Mouse (Mus musculus): ENCODE results near the gene Fam167b. TPM values are rescaled to one million over a fixed set of nuclear protein-coding genes. Genes with fewer than 3 reads are reported as not detected.

Fam167b gene
- total RNA-seq, 2 experiments from 2014 or later: 0.50 TPM; not detected in 1

Small RNAs within 50 kb of the gene (microRNA-seq; reads per million reads assigned to microRNA genes)
- gene Mir8119: 0 reads per million in 2 experiments

Other genes with a start within 250 kb of the Fam167b start
- gene Rbbp4, start 243.2 kb downstream of the Fam167b start, total RNA-seq (2021): 100 to 1,000 TPM; 121 to 127 TPM
- 10 to 100 TPM; 23.8 to 26.4 TPM for gene Zbtb8os, start 242.9 kb downstream of the Fam167b start, total RNA-seq (2021)
- 1 to 10 TPM; 5.8 to 5.9 TPM for gene Zbtb8a, start 200.4 kb downstream of the Fam167b start, total RNA-seq (2021)
- 1 to 10 TPM; 4.5 to 4.6 TPM for gene Zbtb8b, start 137.7 kb downstream of the Fam167b start, total RNA-seq (2021)
- 10 to 100 TPM; 51.7 to 58.8 TPM for gene Bsdc1, start 117.0 kb downstream of the Fam167b start, total RNA-seq (2021)
- under 1 TPM; 0.25 to 0.37 TPM for gene Tssk3, start 87.5 kb downstream of the Fam167b start, total RNA-seq (2021)
- not detected for gene Fam229a, start 87.4 kb downstream of the Fam167b start, total RNA-seq (2021)
- 100 to 1,000 TPM; 196 to 227 TPM for gene Marcksl1, start 65.0 kb downstream of the Fam167b start, total RNA-seq (2021)
- 10 to 100 TPM; 28.5 to 31.6 TPM for gene Hdac1, start 35.8 kb downstream of the Fam167b start, total RNA-seq (2021)
- 1 to 10 TPM; 2.5 to 2.7 TPM for gene Lck, start 4.9 kb downstream of the Fam167b start, total RNA-seq (2021)
- 100 to 1,000 TPM; 133 to 136 TPM for gene Eif3i, start 22.1 kb upstream of the Fam167b start, total RNA-seq (2021)
- 10 to 100 TPM; 96.6 to 96.8 TPM for gene Tmem234, start 22.1 kb upstream of the Fam167b start, total RNA-seq (2021)
- 1 to 10 TPM; 4.3 to 4.7 TPM for gene Dcdc2b, start 35.7 kb upstream of the Fam167b start, total RNA-seq (2021)
- 10 to 100 TPM; 29.8 to 37.0 TPM for gene Iqcc, start 40.5 kb upstream of the Fam167b start, total RNA-seq (2021)
- gene Ccdc28b, start 45.4 kb upstream of the Fam167b start, total RNA-seq (2021): 10 to 100 TPM; 66.5 to 67.5 TPM
- gene Txlna, start 62.5 kb upstream of the Fam167b start, total RNA-seq (2021): 10 to 100 TPM; 41.2 to 43.4 TPM
- 100 to 1,000 TPM in 1 of 2 experiments, 10 to 100 TPM in 1; 86.5 to 106 TPM for gene Kpna6, start 94.2 kb upstream of the Fam167b start, total RNA-seq (2021)
- 10 to 100 TPM; 13.0 to 13.4 TPM for gene Tmem39b, start 118.3 kb upstream of the Fam167b start, total RNA-seq (2021)
- 10 to 100 TPM; 87.6 to 88.7 TPM for gene Khdrbs1, start 163.8 kb upstream of the Fam167b start, total RNA-seq (2021)
- gene Ptp4a2, start 232.7 kb upstream of the Fam167b start, total RNA-seq (2021): 100 to 1,000 TPM; 115 to 138 TPM